Mouse (Mus musculus): ENCODE results near the gene 6030498E09Rik. TPM values are rescaled to one million over a fixed set of nuclear protein-coding genes. Genes with fewer than 3 reads are reported as not detected.

Gene 6030498E09Rik
- polyA plus RNA-seq (2015; fragmentation: Illumina TruSeq; extraction: RNeasy Lipid Tissue Mini Kit (QIAGEN cat#74804); ENCODE audit: insufficient read depth, low replicate concordance): not detected

DNA sequence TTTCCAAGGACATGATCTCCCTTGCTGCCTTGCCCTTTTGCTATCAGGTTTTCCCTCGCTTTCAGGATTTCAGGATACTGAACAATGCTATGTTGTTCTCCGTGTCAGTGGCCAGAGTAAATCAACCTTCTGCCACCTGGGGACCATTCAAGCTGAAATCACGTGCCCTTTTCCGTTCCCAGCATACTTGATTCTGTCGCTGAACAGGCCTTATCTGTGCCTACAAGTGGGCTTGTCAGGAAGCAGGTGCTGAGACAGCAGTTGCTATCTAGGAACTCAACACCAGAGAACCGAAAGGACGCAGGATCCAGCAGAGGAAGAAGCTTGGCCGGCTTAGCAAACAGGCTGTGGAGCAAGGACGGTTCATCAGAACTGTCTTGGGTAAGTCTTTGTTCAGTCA is at the start of gene 6030498E09Rik:
Gene 6030498E09Rik (plus strand): TSS at position 194 of the 400 bp plus-strand sequence.

Other genes with a start within 250 kb of the 6030498E09Rik start
- 42.3 TPM for gene Cul4b, start 196.5 kb upstream of the 6030498E09Rik start, polyA plus RNA-seq (2015; fragmentation: Illumina TruSeq; extraction: RNeasy Lipid Tissue Mini Kit (QIAGEN cat#74804); ENCODE audit: insufficient read depth, low replicate concordance)
- 135 TPM for gene Mcts1, start 172.1 kb upstream of the 6030498E09Rik start, polyA plus RNA-seq (2015; fragmentation: Illumina TruSeq; extraction: RNeasy Lipid Tissue Mini Kit (QIAGEN cat#74804); ENCODE audit: insufficient read depth, low replicate concordance)
- gene C1galt1c1, start 137.6 kb upstream of the 6030498E09Rik start, polyA plus RNA-seq (2015; fragmentation: Illumina TruSeq; extraction: RNeasy Lipid Tissue Mini Kit (QIAGEN cat#74804); ENCODE audit: insufficient read depth, low replicate concordance): 28.3 TPM